Mouse (Mus musculus): Measurements from ENCODE around the gene Tle4.

DNA sequence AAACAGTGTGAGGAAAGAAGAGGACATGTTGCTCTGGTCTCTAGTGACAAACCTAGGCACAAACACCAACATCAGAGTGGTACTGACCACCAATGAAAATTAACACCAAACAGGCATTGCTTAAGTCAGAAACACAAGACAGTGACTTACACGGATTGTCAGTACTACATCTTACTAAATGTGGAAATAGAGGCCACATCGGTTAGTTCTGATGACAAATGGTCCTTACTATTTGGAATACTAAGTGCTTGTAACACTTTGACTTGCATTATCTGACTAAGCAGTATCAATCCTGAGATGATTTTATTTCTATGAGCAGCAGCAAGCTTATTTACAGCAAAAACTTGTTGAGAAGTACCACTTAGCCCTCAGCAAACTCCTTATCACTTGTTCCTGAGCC lies 89.9 kb downstream of the Tle4 start:
- no peak for TF ChIP-seq GATA1 (IDR thresholded peaks at IDR 0.05; ENCODE audit: low read length)
- no peak for TF ChIP-seq TAL1 (IDR thresholded peaks at IDR 0.05; ENCODE audit: low read length)
